Mouse (Mus musculus) cerebellum, adult 11 months (tissue): ENCODE measurements around the gene Htra3.

Experiments
- DNase-seq: peaks from one replicate; pipeline ENCODE4 v3.0.0; 2022

Htra3 gene

GRCm38 (mm10) chr5:35691246-35691645 is 11.7 kb upstream of the Htra3 start:
- DNase-seq: no peak

- no peak for DNase-seq
Measured at GRCm38 (mm10) chr5:35690485-35691165, 11.0 kb upstream of the Htra3 start.

DNA sequence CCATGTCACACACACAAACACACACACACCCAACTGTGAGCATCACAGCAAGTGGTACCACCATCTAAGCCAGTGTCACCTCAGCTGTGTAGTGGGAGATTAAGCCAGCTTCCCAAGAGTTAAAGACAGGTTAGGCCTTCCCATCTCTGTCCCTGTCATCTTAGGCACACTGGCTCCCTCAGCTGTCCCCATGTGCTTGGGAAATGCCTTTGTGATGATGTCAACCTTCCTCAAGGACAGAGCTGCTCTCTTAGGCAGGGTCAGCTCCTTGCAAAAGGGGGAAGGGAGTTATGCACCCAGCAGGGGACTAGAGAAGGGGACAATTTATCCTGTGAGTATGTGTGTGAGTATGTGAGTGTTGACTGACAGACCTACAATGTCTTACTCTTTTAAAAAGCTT is 9.8 kb upstream of the Htra3 start:
- no peak for DNase-seq

GRCm38 (mm10) chr5:35688851-35689250 is 9.3 kb upstream of the Htra3 start:
- DNase-seq: no peak

DNA sequence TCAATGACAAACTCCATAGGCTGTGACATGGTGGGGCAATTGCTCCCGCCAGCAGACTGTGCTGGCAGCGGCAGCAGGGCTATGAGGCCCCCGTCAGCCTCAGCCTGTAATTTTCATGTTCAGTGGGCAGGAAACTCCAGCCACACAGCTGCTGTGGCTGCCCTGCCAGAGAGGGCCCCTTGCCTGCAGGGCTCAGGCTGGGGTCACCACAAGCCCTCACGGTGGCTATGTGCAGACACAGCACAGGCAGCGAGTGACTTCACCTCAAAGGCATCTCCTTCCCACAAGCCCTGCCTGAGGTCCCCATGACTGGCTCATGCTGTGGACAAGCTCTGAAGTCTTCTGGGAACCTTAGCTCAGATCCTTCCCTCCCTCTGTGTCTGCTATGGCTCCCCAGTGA is 7.5 kb upstream of the Htra3 start:
- DNase-seq: no peak

DNA sequence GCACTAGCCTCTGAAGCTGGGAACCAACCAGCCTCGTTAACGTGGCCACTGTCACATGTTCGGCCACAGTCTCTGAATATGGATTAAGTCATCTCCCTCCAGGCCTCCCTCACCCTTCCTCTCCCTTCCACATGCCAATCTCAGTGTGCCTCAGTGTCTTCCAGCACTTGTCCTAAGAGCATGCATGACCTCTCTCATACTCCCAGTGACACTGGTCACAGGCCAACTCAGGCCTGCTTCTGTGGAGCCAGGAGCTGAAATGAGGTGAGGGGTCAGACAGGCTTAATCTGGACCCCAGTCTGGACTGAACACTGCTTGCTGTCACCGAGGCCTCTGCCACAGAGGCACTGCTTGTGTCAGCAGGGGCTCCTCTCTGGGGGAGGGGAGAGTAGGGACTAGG is 6.8 kb upstream of the Htra3 start:
- DNase-seq: no peak

GRCm38 (mm10) chr5:35685079-35685478 is 5.5 kb upstream of the Htra3 start:
- DNase-seq: no peak

DNA sequence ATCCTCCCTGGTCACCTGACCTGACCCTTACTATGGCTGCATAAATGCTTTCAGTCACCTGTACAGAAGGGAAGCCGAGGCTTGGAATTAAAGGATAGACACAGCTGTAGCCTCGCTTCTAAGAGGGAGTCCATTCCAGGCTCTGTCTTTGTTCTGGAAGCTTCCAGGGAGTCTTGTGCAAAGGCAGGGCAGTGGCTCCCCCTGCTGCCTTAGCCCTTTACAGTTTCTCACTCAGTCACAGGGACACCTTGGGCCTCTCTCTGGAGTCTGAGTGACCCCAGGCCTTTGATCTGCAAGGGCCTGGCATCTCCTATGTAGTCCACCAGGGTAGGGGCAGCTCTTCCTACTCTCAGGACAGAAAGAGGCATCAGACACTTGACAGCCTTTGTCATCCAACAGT is 1.4 kb upstream of the Htra3 start:
- no peak for DNase-seq

DNA sequence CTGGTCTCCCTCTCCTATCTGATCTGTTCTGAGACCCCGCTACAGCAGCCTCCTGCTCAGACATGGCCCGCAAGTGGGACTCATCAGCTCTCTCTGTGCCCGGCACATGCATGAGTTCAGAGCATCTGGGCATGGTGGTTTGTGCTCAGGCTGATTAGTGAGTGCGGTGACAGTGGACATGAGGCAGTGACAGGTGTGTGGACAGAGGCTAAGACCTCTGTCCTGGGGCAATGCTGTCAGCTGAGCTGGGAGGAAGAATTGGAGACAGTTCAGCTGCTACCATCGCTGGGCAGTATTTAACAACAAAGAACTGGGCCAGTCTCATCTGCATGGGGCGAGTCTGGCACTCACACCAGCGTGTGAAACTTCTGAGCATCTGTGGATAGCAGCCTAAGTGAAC is 2.6 kb downstream of the Htra3 start:
- no peak for DNase-seq

- no peak for DNase-seq
Measured at GRCm38 (mm10) chr5:35674081-35674555, 5.5 kb downstream of the Htra3 start.

- DNase-seq: no peak
Measured at GRCm38 (mm10) chr5:35673086-35673485, 6.5 kb downstream of the Htra3 start.

DNA sequence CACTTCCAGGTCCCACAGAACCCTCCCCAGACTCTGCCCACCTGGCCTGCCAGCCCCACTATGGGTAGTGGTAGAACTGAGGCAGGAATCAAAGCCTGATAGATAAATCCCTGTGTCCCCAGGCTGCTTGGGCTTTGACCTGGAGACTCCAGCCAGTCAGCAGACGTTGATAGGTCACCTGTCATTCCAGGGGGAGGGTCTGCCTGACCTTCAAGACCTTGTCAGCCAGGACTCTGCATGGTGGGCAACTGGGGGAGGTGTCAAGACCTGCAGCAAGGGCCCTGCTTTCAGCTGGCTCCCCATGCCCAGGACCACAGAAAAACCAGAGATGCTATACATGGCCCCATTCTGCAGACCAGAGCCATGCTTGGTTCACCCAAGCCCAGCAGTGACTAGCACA is 7.0 kb downstream of the Htra3 start:
- DNase-seq: no peak

DNA sequence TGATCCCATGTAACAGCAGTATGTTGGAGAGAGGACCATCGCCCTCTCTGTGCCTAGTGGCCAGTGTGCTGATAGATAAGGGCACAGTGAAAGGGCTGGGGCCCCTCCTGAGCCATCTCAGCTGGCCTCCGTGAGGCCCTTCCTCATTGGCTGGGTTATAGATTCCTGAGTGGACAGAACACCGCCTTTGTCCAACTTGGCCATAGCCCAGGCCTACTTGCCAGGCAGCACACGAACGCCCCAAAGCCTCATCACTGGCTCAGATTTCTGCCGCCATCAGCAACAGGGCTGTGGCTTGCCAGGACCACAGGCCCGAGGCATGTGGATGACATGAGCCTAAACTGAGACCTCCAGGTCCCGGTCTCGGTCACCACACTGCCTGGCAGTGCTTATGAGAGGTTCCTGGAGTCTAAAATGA is 8.1 kb downstream of the Htra3 start:
- DNase-seq: peak; percentile 15

DNA sequence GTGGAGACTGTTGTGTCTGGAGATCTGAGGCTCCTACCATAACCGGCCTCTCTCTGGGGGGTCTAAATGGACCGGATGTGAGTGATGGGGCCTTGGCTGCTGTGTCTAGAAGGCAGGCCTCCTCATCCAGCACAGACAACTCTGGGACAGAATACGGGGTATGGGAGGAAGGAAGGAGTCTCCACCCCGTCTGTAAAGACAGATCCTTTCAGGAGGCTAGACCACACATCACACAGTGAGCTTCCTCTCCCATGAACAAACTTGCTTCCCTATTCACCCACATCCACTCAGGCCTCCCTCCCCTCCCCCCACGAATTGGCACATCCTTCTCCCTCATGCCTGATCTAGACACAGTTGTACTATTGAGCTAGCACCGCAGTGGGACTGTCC is 9.2 kb downstream of the Htra3 start:
- no peak for DNase-seq

DNA sequence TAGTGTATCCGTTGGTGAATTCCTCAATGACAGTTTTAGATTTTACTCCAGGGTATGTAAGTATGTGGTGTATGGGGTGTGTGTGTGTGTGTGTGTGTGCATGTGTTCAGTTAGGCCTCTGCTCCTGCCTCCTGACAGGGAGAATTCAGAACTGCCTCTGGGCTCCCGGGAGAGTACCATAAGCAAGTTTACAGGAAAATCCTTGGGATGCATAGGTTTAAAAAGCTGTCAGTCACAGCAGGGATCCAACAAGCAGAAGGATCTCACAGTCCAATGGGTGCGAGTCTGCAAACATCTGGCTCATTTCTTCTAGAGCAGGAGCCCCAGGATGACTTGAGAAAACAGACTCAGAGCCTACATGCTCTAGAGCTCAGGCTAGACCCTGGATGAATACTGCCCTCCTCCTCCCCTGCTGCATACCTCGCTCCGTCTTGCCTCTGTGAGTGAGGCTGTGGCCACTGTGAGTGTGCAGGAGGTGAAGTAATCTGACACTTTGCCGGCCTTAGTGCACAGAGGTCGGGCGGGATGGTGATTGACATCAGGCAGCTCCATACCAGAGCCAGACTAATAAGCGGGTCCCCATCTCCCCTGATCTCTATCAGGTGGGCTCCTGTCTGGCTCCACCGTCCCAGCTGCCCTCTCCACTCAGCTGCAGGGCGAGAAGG is 9.7 kb downstream of the Htra3 start:
- DNase-seq: no peak

- DNase-seq: no peak
Measured at GRCm38 (mm10) chr5:35666152-35666551, 13.4 kb downstream of the Htra3 start.

GRCm38 (mm10) chr5:35662021-35662545 is 17.5 kb downstream of the Htra3 start:
- DNase-seq: no peak

DNA sequence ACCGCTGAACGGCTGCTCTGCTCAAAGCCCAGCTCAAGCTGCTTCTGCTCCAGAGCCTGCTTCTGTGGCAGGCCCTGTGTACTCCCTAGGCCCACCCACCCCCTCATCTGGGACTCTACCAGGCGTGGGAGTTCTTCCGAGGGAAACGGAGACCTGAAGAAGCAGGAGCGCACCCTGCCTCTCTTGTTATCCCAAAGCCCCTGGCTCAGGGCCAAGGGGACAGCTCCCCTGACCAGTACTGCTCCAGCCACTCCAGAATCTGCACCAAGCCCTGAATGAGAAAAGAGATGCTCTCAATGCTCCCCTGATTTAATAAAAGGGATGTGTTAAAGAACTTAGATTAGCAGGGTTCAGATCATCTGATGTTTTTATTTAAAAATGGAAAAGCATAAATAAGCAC is 18.4 kb downstream of the Htra3 start:
- no peak for DNase-seq

GRCm38 (mm10) chr5:35659503-35659902 is 20.1 kb downstream of the Htra3 start:
- DNase-seq: no peak

DNA sequence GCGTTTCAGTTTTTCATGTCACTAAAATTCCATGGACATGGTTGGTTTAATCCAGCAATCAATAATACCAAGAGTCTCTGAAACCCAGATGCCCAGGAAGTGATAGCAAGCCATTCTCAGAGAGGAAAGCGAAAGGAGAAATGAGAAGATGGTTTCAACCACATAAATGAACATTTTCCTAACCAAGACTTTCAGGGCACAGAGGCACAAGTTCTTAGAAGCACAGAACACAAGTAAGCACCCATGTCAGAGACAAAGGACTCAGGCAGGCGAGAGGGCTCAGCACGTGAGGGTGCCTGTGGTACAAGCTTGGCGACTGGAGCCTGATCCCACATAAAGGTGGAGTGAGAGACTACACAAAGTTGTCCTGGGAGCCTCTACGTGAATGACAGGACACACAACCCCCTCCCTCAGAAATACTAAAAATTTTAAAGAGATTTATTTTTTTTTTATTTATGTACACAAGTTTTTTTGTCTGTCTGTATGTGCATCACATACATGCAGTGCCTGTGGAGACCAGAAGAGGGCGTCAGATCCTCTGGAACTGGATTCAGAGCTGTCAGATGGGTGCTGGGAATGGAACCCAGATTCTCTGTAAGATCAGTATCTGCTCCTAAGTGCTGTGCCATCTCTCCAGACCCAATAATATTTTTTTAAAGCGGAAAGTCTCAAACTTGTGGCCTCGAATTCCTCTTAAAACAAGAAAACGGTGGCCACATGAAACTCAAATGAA is 23.7 kb downstream of the Htra3 start:
- no peak for DNase-seq

DNA sequence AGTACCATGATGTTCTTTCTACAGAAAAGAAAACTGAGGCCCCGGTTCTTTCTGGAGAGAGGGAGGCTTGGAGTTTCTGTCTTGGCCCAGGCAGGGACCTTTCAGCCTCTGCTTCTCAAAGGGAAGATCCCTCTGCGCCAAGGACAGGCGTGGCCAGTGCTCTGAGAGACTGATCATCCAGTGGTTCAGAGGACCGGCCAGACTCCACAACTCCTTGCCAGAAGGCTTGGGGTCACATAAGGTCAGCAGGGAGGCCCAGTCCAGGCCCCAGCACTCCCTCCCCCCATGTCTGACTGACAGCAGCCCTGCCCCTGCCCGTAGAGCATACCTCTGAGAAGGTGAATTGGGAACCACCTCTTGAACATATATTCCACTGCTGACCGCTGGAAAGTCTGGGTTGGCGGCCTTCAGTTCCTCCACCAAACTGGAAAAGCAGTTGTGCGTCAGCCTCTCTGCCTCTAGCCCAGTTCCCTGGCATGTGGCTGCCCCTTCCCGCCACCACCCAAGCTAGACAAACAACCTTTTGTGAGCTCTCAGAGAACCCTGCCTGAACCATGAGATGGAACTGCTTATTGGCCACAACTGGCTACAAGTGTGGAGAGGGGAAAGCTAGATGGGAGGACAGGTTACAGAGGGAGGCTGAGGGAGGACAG is 25.7 kb downstream of the Htra3 start:
- no peak for DNase-seq

- DNase-seq: no peak
Measured at GRCm38 (mm10) chr5:35652872-35653271, 26.7 kb downstream of the Htra3 start.

- DNase-seq: no peak
Measured at GRCm38 (mm10) chr5:35652319-35652718, 27.3 kb downstream of the Htra3 start.
